ENCODE assay signal across 7 mouse cellular contexts in genomic region chr12:52413046-52413473, GRCm38 (mm10).
A peak's percentile ranks its signal among the peaks of the same experiment; 100 is the strongest.
DNase-seq lines count a peak whose midpoint lies in the region; ATAC-seq lines count a peak whose summit lies in the region.

No protein-coding gene starts in this region.

- intact Hi-C loops in heart, postnatal 10 days (cut with DNase I) = no loop called here

- H3K4me1 ChIP-seq in hindbrain, embryonic 12.5 days = peaks cover 18% of the 10 kb centered on the region
- peaks cover 14% of the 10 kb centered on the region for H3K4me1 ChIP-seq in midbrain, embryonic 13.5 days (replicated peaks)

- 14% methylated on average over 8 of the region's 8 CpGs for WGBS in hindbrain, embryonic 12.5 days
- 15% methylated on average over 8 of the region's 8 CpGs for WGBS in midbrain, embryonic 13.5 days

- H3K4me3 ChIP-seq in hindbrain, embryonic 12.5 days = no peak overlapping the region
- H3K4me3 ChIP-seq in midbrain, embryonic 13.5 days (replicated peaks) = no peak overlapping the region

- no peaks in the 10 kb centered on the region for H3K27me3 ChIP-seq in hindbrain, embryonic 12.5 days
- no peaks in the 10 kb centered on the region for H3K27me3 ChIP-seq in midbrain, embryonic 13.5 days

- H3K9me3 ChIP-seq in hindbrain, embryonic 12.5 days (replicated peaks) = no peaks in the 10 kb centered on the region
- H3K9me3 ChIP-seq in midbrain, embryonic 13.5 days = no peaks in the 10 kb centered on the region

- peak overlapping the region; percentile 7 for H3K27ac ChIP-seq in hindbrain, embryonic 12.5 days
- peak overlapping the region; percentile 26; the same call in 1 of the 2 replicates for H3K27ac ChIP-seq in midbrain, embryonic 13.5 days

- no peak overlapping the region for H3K9ac ChIP-seq in hindbrain, embryonic 12.5 days
- H3K9ac ChIP-seq in midbrain, embryonic 13.5 days (replicated peaks) = no peak overlapping the region

- peak; percentile 39 for DNase-seq in R1 (ENCODE audit: low read depth, low spot score)
- peak; percentile 78 for DNase-seq in embryo, embryonic 11 days
- DNase-seq in heart, postnatal 10 days = no peak
- DNase-seq in adrenal gland, postnatal 10 days = no peak

- peak; percentile 71 for ATAC-seq in hindbrain, embryonic 12.5 days (ENCODE audit: low FRiP score)
- ATAC-seq in midbrain, embryonic 13.5 days = peak; percentile 58
- no peak for ATAC-seq in megakaryocyte-erythroid progenitor cell, adult 5-6 weeks (replicated peaks; ENCODE audit: low FRiP score, low TSS enrichment, poor library complexity, severe bottlenecking)

- H3K4me2 ChIP-seq in hindbrain, embryonic 12.5 days (replicated peaks) = peak overlapping the region; percentile 23; the same call in 1 of the 2 replicates
- H3K4me2 ChIP-seq in midbrain, embryonic 13.5 days (replicated peaks) = peak overlapping the region; percentile 17

- no peaks in the 10 kb centered on the region for H3K36me3 ChIP-seq in hindbrain, embryonic 12.5 days
- no peaks in the 10 kb centered on the region for H3K36me3 ChIP-seq in midbrain, embryonic 13.5 days

Comparison
In these comparisons a context has a peak if more than half of its experiments do, and no peak if none do; other contexts are left out.
1. DNase-seq: peak in R1 (single experiment) and embryo, embryonic 11 days (single experiment); none in heart, postnatal 10 days (0 of 2) and adrenal gland, postnatal 10 days (single experiment).